Mouse (Mus musculus): Measurements from ENCODE around the gene Mcidas. TPM values are rescaled to one million over a fixed set of nuclear protein-coding genes. Genes with fewer than 3 reads are reported as not detected.

Gene Mcidas
- polyA plus RNA-seq, 1 experiment from 2014 or later, result not detected

DNA sequence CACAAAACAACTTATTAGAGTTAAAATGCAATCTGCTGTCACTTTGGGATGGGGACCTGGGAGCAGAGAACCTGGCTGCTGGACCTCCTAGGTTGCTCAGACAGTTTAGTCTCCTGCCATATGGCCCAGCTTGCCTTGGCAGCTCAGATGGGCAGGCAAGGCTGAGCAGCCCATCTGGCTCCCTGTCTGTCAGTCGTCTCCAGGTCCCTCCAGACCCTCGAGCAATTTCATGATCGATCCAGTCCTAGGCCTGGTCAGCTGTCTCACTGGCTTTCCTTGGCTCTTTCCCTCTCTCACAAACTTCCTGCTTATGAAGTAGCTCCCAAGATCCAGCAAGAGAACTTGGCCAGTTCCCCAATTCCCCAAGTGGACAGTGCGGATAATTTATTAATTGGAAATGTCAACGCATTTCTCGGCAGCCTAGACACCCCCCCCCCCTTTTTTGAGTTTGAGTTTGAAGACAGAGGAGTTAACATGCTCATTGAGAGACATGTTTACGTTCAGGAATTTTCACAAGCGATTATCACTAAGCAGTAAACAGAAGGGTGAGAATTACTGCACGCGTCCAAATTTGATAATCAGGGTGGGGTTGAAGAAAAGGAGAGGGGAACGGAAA is 40.7 kb downstream of the Mcidas start:
- peak overlapping the region; percentile 74 for H3K4me2 ChIP-seq (ENCODE audit: low read length)
- H3K36me3 ChIP-seq (ENCODE audit: control insufficient read depth, insufficient read depth, low read length), result no peaks in the 10 kb centered on the region
- peaks cover 4 to 6% of the 10 kb centered on the region in 2 experiments; a peak in 2 of 4 replicates for H3K4me1 ChIP-seq (ENCODE audit: control insufficient read depth in 2 of 2, insufficient read depth in 2 of 2, low read length in 2 of 2)
- ATAC-seq (ENCODE audit: insufficient number of reproducible peaks, insufficient read depth, low FRiP score, low read depth), result no peak
- no peak overlapping the region for H3K27ac ChIP-seq (replicated peaks in 1 of 2; ENCODE audit: control insufficient read depth in 1 of 2, insufficient read depth in 1 of 2, low read depth in 2 of 2, low read length in 2 of 2)
- H3K9ac ChIP-seq (ENCODE audit: low read length), result no peak overlapping the region; the same call in 1 of the 2 replicates
- peaks cover 50% of the 10 kb centered on the region for H3K27me3 ChIP-seq (ENCODE audit: control insufficient read depth, insufficient read depth, low read length)
- H3K9me3 ChIP-seq (ENCODE audit: control insufficient read depth, low read length), result no peaks in the 10 kb centered on the region
- peak overlapping the region; percentile 43 to 55 for H3K4me3 ChIP-seq (ENCODE audit: control insufficient read depth in 1 of 2, insufficient read depth in 1 of 2, low read depth in 1 of 2, low read length in 2 of 2)
- WGBS, result 5% methylated on average over 11 of the region's 11 CpGs

GRCm38 (mm10) chr13:113034950-113035421 is 41.3 kb downstream of the Mcidas start, which contains the start of gene Cdc20b:
TSS of gene Cdc20b (plus strand) at chr13:113035111.
- peak within 1 kb of the TSS; percentile 43 to 55 for H3K4me3 ChIP-seq (ENCODE audit: control insufficient read depth in 1 of 2, insufficient read depth in 1 of 2, low read depth in 1 of 2, low read length in 2 of 2)
- peaks cover 4 to 6% of the 10 kb centered on the region in 2 experiments; a peak in 2 of 4 replicates for H3K4me1 ChIP-seq (ENCODE audit: control insufficient read depth in 2 of 2, insufficient read depth in 2 of 2, low read length in 2 of 2)
- no peak for ATAC-seq (ENCODE audit: insufficient number of reproducible peaks, insufficient read depth, low FRiP score, low read depth)
- H3K9ac ChIP-seq (ENCODE audit: low read length), result peak within 1 kb of the TSS; percentile 28; the same call in 1 of the 2 replicates
- no peaks in the 10 kb centered on the region for H3K36me3 ChIP-seq (ENCODE audit: control insufficient read depth, insufficient read depth, low read length)
- under 1% methylated on average over 46 of the region's 46 CpGs for WGBS
- peaks cover 46% of the 10 kb centered on the region for H3K27me3 ChIP-seq (ENCODE audit: control insufficient read depth, insufficient read depth, low read length)
- peak within 1 kb of the TSS; percentile 74 for H3K4me2 ChIP-seq (ENCODE audit: low read length)
- no peaks in the 10 kb centered on the region for H3K9me3 ChIP-seq (ENCODE audit: control insufficient read depth, low read length)
- no peak within 1 kb of the TSS for H3K27ac ChIP-seq (replicated peaks in 1 of 2; ENCODE audit: control insufficient read depth in 1 of 2, insufficient read depth in 1 of 2, low read depth in 2 of 2, low read length in 2 of 2)

DNA sequence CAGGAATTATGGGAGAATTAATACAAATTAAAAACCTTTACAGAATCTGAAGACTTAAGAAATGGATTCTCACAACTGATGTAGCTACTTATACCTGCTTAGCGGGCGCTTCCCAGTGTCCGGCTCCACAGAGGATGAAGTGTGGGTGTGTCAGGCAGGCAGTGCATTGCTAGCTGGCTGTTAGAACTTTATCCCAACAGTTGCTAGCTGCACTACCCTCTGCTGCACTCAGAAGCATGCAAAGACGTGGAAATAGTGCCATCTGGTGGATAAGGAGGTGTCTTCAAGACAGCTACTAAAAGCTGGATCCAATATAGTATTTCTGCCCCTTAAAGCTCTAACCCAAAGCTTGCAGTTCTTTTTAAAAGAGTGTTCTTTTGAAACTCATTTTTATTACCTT is 42.2 kb downstream of the Mcidas start:
- peak overlapping the region; percentile 74 for H3K4me2 ChIP-seq (ENCODE audit: low read length)
- peak; percentile 80; the same call in 1 of the 2 replicates for ATAC-seq (ENCODE audit: insufficient number of reproducible peaks, insufficient read depth, low FRiP score, low read depth)
- H3K27ac ChIP-seq (replicated peaks in 1 of 2; ENCODE audit: control insufficient read depth in 1 of 2, insufficient read depth in 1 of 2, low read depth in 2 of 2, low read length in 2 of 2), result no peak overlapping the region
- H3K9me3 ChIP-seq (ENCODE audit: control insufficient read depth, low read length), result no peaks in the 10 kb centered on the region
- peak overlapping the region in 1 of 2 experiments; percentile 43; a peak in 2 of 4 replicates for H3K4me3 ChIP-seq (ENCODE audit: control insufficient read depth in 1 of 2, insufficient read depth in 1 of 2, low read depth in 1 of 2, low read length in 2 of 2)
- peaks cover 44% of the 10 kb centered on the region for H3K27me3 ChIP-seq (ENCODE audit: control insufficient read depth, insufficient read depth, low read length)
- H3K36me3 ChIP-seq (ENCODE audit: control insufficient read depth, insufficient read depth, low read length), result no peaks in the 10 kb centered on the region
- no peak overlapping the region for H3K9ac ChIP-seq (ENCODE audit: low read length)
- 2% methylated on average over 4 of the region's 4 CpGs for WGBS
- H3K4me1 ChIP-seq (ENCODE audit: control insufficient read depth in 2 of 2, insufficient read depth in 2 of 2, low read length in 2 of 2), result peaks cover 4 to 6% of the 10 kb centered on the region in 2 experiments; a peak in 2 of 4 replicates

GRCm38 (mm10) chr13:113044876-113045275 is 51.2 kb downstream of the Mcidas start:
- Histone ChIP-seq H3K9me3 (ENCODE audit: control insufficient read depth, low read length) (no peaks in the 10 kb centered on the region), H3K27me3 (ENCODE audit: control insufficient read depth, insufficient read depth, low read length) (no peaks in the 10 kb centered on the region), H3K4me2 (ENCODE audit: low read length) (peak overlapping the region; percentile 76), H3K9ac (ENCODE audit: low read length) (peak overlapping the region; percentile 75), H3K4me3 (ENCODE audit: control insufficient read depth in 1 of 2, insufficient read depth in 1 of 2, low read depth in 1 of 2, low read length in 2 of 2) (peak overlapping the region; percentile 5 to 57; a peak in 3 of 4 replicates), H3K27ac (replicated peaks in 1 of 2; ENCODE audit: control insufficient read depth in 1 of 2, insufficient read depth in 1 of 2, low read depth in 2 of 2, low read length in 2 of 2) (no peak overlapping the region), H3K36me3 (ENCODE audit: control insufficient read depth, insufficient read depth, low read length) (peaks cover 18% of the 10 kb centered on the region), H3K4me1 (ENCODE audit: control insufficient read depth in 2 of 2, insufficient read depth in 2 of 2, low read length in 2 of 2) (peaks cover 5 to 11% of the 10 kb centered on the region in 2 experiments; a peak in 3 of 4 replicates)
- ATAC-seq (ENCODE audit: insufficient number of reproducible peaks, insufficient read depth, low FRiP score, low read depth), result no peak
- 60% methylated on average over 3 of the region's 3 CpGs for WGBS

DNA sequence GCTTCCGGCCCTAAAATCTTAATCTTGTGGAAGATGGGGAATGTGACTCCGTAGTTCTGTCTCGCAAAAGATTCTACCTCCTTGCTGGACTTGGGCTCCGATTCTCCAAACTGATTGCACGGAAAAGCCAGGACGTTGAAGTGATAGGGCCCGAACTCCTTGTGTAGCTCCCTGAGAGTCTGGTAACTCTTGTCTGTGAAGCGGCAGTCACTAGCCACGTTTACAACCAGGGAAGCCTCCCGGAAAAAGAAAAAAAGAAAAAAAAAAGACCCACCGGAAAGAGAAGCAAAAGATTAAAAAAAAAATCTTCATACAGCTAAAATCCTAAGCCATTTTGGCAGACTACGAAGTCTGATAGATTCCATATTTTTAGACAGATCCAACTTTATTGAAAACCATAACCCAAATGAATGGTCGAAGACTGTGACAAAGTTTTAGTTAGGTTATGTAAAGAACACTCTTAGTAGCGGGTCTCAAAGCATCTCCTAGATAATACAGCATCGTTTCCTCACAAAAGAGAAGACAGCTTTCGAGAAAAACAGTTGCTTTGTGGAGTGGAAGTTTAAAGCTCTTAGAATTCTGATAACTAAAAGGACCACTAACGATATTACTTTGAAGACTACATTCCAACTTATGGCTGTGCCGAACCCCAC is 51.9 kb downstream of the Mcidas start:
- Histone ChIP-seq H3K27ac (replicated peaks in 1 of 2; ENCODE audit: control insufficient read depth in 1 of 2, insufficient read depth in 1 of 2, low read depth in 2 of 2, low read length in 2 of 2) (peak overlapping the region; percentile 64 to 85), H3K9ac (ENCODE audit: low read length) (peak overlapping the region; percentile 75), H3K36me3 (ENCODE audit: control insufficient read depth, insufficient read depth, low read length) (peaks cover 18% of the 10 kb centered on the region), H3K9me3 (ENCODE audit: control insufficient read depth, low read length) (no peaks in the 10 kb centered on the region), H3K4me2 (ENCODE audit: low read length) (peak overlapping the region; percentile 76), H3K27me3 (ENCODE audit: control insufficient read depth, insufficient read depth, low read length) (no peaks in the 10 kb centered on the region), H3K4me3 (ENCODE audit: control insufficient read depth in 1 of 2, insufficient read depth in 1 of 2, low read depth in 1 of 2, low read length in 2 of 2) (peak overlapping the region; percentile 57 to 67), H3K4me1 (ENCODE audit: control insufficient read depth in 2 of 2, insufficient read depth in 2 of 2, low read length in 2 of 2) (peaks cover 5 to 11% of the 10 kb centered on the region in 2 experiments; a peak in 3 of 4 replicates)
- 9% methylated on average over 18 of the region's 18 CpGs for WGBS
- no peak for ATAC-seq (ENCODE audit: insufficient number of reproducible peaks, insufficient read depth, low FRiP score, low read depth)

DNA sequence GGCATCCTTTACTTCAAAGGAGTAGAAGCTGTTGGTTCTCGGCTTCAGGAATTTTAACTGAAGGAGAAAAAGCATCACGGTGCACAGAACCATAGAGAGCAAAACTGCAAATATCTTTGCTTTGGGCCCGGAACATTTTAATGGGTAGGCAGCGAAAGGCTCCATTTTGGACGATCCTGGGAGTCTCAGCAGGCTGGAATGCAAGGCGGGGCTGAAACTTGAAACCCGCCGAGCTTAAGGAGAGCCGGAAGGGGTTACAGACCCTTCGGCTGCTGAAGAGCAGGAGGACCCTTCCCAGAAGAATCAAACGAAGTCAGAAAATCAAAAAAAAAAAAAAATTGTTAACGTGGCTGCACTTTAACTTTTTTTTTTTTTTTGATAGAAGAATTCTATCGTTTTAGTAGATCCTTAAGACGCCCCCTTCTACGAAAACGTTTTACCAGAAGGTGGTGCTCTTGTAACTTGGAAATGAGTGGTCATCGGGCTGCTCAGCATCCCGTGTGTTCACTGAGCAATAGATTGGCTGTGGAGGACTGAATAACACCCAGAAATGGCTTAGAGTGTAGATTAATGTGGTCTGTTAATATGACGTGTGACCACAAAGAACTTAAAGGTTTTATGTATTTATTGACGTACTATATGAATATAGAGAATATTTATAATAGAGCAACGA is 52.7 kb downstream of the Mcidas start, which contains the start of gene Gpx8:
Gpx8 (minus strand) TSS at position 200 of the 673 bp plus-strand sequence.
- ATAC-seq (ENCODE audit: insufficient number of reproducible peaks, insufficient read depth, low FRiP score, low read depth), result peak; percentile 80
- Histone ChIP-seq H3K4me3 (ENCODE audit: control insufficient read depth in 1 of 2, insufficient read depth in 1 of 2, low read depth in 1 of 2, low read length in 2 of 2) (peak within 1 kb of the TSS; percentile 57 to 67), H3K36me3 (ENCODE audit: control insufficient read depth, insufficient read depth, low read length) (peaks cover 18% of the 10 kb centered on the region), H3K27ac (replicated peaks in 1 of 2; ENCODE audit: control insufficient read depth in 1 of 2, insufficient read depth in 1 of 2, low read depth in 2 of 2, low read length in 2 of 2) (peak within 1 kb of the TSS; percentile 64 to 85), H3K4me2 (ENCODE audit: low read length) (peak within 1 kb of the TSS; percentile 76), H3K4me1 (ENCODE audit: control insufficient read depth in 2 of 2, insufficient read depth in 2 of 2, low read length in 2 of 2) (peaks cover 2 to 11% of the 10 kb centered on the region in 2 experiments; a peak in 3 of 4 replicates), H3K27me3 (ENCODE audit: control insufficient read depth, insufficient read depth, low read length) (no peaks in the 10 kb centered on the region), H3K9me3 (ENCODE audit: control insufficient read depth, low read length) (no peaks in the 10 kb centered on the region), H3K9ac (ENCODE audit: low read length) (peak within 1 kb of the TSS; percentile 75)
- 4% methylated on average over 21 of the region's 21 CpGs for whole genome bisulfite sequencing

GRCm38 (mm10) chr13:113047018-113047417 is 53.4 kb downstream of the Mcidas start:
- H3K27me3 ChIP-seq (ENCODE audit: control insufficient read depth, insufficient read depth, low read length), result no peaks in the 10 kb centered on the region
- H3K27ac ChIP-seq (replicated peaks in 1 of 2; ENCODE audit: control insufficient read depth in 1 of 2, insufficient read depth in 1 of 2, low read depth in 2 of 2, low read length in 2 of 2), result no peak overlapping the region
- peaks cover 2 to 11% of the 10 kb centered on the region in 2 experiments; a peak in 3 of 4 replicates for H3K4me1 ChIP-seq (ENCODE audit: control insufficient read depth in 2 of 2, insufficient read depth in 2 of 2, low read length in 2 of 2)
- H3K4me2 ChIP-seq (ENCODE audit: low read length), result no peak overlapping the region
- peaks cover 15% of the 10 kb centered on the region for H3K36me3 ChIP-seq (ENCODE audit: control insufficient read depth, insufficient read depth, low read length)
- ATAC-seq (ENCODE audit: insufficient number of reproducible peaks, insufficient read depth, low FRiP score, low read depth), result peak; percentile 27; the same call in 1 of the 2 replicates
- no peak overlapping the region for H3K4me3 ChIP-seq (ENCODE audit: control insufficient read depth in 1 of 2, insufficient read depth in 1 of 2, low read depth in 1 of 2, low read length in 2 of 2)
- no peak overlapping the region for H3K9ac ChIP-seq (ENCODE audit: low read length)
- no peaks in the 10 kb centered on the region for H3K9me3 ChIP-seq (ENCODE audit: control insufficient read depth, low read length)

Data from heart, embryonic 14.5 days (tissue).